Mouse (Mus musculus) ES-E14 (cell line): Measurements from ENCODE around the gene Homer1. TPM values are rescaled to one million over a fixed set of nuclear protein-coding genes. Genes with fewer than 3 reads are reported as not detected.

ENCODE experiments used
- DNase-seq: peaks from one replicate; pipeline ENCODE4 v3.0.0-alpha.2; 2013; ENCODE audit warnings: low read depth, low spot score
- H3K27ac ChIP-seq: 2 replicates; pipeline ENCODE4 v1.5.1; 2012; ENCODE audit warnings: low read depth, mild to moderate bottlenecking, low read length, moderate library complexity, mixed read lengths; ENCODE audit not compliant: poor library complexity, insufficient read depth, severe bottlenecking
- H3K36me3 ChIP-seq: 2 replicates; pipeline ENCODE4 v1.6.1; 2012; ENCODE audit warnings: mild to moderate bottlenecking, low read length, moderate library complexity, mixed read lengths; ENCODE audit not compliant: control insufficient read depth, poor library complexity, insufficient read depth, severe bottlenecking
- H3K4me1 ChIP-seq, 2 experiments: fragments of 150-350 bp in 1 of 2; sonication (generic) in 1 of 2; 2 replicates each; pipeline ENCODE4 v1.6.1; 2012; ENCODE audit warnings: low read length in 2 of 2, mild to moderate bottlenecking in 1 of 2, mixed read lengths in 1 of 2; ENCODE audit not compliant: control insufficient read depth in 2 of 2, insufficient read depth in 2 of 2, poor library complexity in 1 of 2
- H3K4me3 ChIP-seq, 2 experiments: fragments of 150-350 bp in 1 of 2; sonication (generic) in 1 of 2; 2 replicates each; pipeline ENCODE4 v1.5.1; 2012; ENCODE audit warnings: low read length in 2 of 2, low read depth in 1 of 2, mild to moderate bottlenecking in 1 of 2, mixed read lengths in 1 of 2; ENCODE audit not compliant: insufficient read depth in 1 of 2, poor library complexity in 1 of 2, severe bottlenecking in 1 of 2
- H3K9ac ChIP-seq: 2 replicates; pipeline ENCODE4 v1.6.1; 2012; ENCODE audit warnings: low read depth, mild to moderate bottlenecking, low read length, mixed read lengths; ENCODE audit not compliant: poor library complexity, insufficient read depth, severe bottlenecking
- H3K9me3 ChIP-seq: fragments of 150-350 bp; sonication (generic); 2 replicates; pipeline ENCODE4 v1.6.1; 2012; ENCODE audit warnings: low read depth, mild to moderate bottlenecking, low read length; ENCODE audit not compliant: control insufficient read depth, insufficient read depth
- CHD2 ChIP-seq: IDR thresholded peaks from 2 replicates; pipeline ENCODE4 v1.6.1; 2014; ENCODE audit warnings: mild to moderate bottlenecking, low read depth, low read length, inconsistent platforms
- HCFC1 ChIP-seq: IDR thresholded peaks from 2 replicates; pipeline ENCODE4 v1.6.1; 2012; ENCODE audit warnings: low read length, inconsistent platforms, borderline replicate concordance; ENCODE audit not compliant: insufficient read depth
- MAFK ChIP-seq: IDR thresholded peaks from 2 replicates; pipeline ENCODE4 v1.6.1; 2014; ENCODE audit warnings: mild to moderate bottlenecking, low read depth, low read length, inconsistent platforms; ENCODE audit not compliant: insufficient read depth
- ZC3H11A ChIP-seq: IDR thresholded peaks from 2 replicates; pipeline ENCODE4 v1.6.1; 2012; ENCODE audit warnings: low read depth, mild to moderate bottlenecking, inconsistent platforms, low read length, borderline replicate concordance
- ZNF384 ChIP-seq: IDR thresholded peaks from 2 replicates; pipeline ENCODE4 v1.6.1; 2012; ENCODE audit warnings: low read depth, low read length, inconsistent platforms
- in situ Hi-C, 2 experiments: fragments of 600-800 bp; cut with MboI; formaldehyde crosslinking; loops; one replicate each; pipeline ENCODE4 v1.15.1; 2025; ENCODE audit warnings: low sequenced_read_pairs in 2 of 2, inconsistent platforms in 1 of 2; ENCODE audit not compliant: unreplicated experiment in 2 of 2
- total RNA-seq: library from RNA; depleted of rRNA; stranded (reverse); fragments of 300-350 nt; gene quantifications from 2 replicates; pipeline ENCODE4 v1.2.3, GENCODE M21; 2012; rRNA removed

Homer1 gene
- 21.6 and 21.7 TPM in 2 replicates for total RNA-seq

DNA sequence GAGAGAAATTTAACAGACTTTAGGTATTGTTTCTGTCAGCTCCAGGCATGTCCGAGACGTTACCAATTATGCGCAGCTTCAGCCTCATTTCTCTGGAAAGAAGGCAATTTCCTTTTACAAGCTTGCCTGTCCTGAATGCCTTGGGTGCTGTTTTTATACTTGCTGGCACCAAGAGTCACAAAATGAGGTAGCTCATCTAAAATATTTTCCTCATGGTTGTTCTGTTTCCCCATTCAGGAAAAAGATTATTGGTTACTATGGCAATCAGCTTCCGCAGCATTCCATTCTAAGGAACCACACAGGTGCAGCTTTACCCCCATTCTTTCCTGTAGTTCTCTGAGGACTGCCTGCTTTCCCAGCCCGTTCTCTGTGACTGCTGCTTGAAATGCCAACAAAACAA lies at the start of gene Homer1:
Homer1 (plus strand) TSS at position 320 of the 400 bp plus-strand sequence.
- in situ Hi-C loops, result no loop called here
- Histone ChIP-seq H3K9me3 (no peaks in the 10 kb centered on the region), H3K27ac (no peak within 1 kb of the TSS), H3K9ac (no peak within 1 kb of the TSS), H3K4me3 (no peak within 1 kb of the TSS), H3K4me1 (no peaks in the 10 kb centered on the region; a peak in 1 of 4 replicates), H3K36me3 (no peaks in the 10 kb centered on the region)
- no peak for DNase-seq
- TF ChIP-seq ZNF384 (no peak), ZC3H11A (no peak), CHD2 (no peak), HCFC1 (no peak), MAFK (no peak)

DNA sequence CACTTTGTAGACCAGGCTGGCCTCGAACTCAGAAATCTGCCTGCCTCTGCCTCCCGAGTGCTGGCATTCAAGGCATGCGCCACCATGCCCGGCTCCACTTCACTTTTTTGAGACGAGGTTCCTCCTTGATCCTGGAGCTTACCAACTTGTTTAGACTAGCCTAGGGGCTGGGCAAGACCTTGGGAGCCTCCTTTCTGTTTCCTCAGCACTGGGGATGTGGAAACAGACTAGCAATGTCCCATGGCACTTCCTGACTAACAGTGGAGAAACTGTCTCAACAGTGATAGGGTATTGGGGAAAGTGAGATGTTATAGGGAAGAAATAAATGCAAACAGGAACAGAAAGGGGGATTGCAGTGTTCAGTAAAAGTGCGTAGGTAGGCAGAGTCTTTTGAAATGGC lies 47.7 kb upstream of the Homer1 start:
- in situ Hi-C loops, result no loop called here
- Histone ChIP-seq H3K36me3 (no peaks in the 10 kb centered on the region), H3K9me3 (no peaks in the 10 kb centered on the region), H3K9ac (no peak overlapping the region), H3K4me3 (no peak overlapping the region), H3K4me1 (no peaks in the 10 kb centered on the region), H3K27ac (no peak overlapping the region)
- no peak for TF ChIP-seq MAFK
- no peak for TF ChIP-seq ZC3H11A
- TF ChIP-seq ZNF384, result no peak
- no peak for TF ChIP-seq CHD2
- TF ChIP-seq HCFC1, result no peak
- DNase-seq, result no peak

DNA sequence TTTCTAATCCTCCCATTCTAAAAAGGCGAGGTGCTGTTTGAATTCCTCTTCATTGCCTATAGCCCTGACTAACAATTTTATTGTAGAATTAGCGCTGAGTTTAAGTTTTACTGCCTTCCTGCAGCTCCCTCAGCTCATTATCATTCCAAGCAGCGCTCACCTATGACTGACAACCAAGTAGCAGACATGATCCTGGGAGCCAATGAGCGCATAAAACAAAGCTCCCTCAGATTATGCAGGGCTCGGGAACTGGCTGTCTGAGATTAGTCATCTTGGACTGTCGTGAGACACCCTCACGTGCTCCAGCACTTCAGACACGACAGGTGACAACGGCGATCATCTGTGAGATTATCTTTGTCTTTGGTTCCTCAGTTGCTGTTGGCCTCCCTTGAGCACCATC lies 47.3 kb upstream of the Homer1 start:
- in situ Hi-C loops, result no loop called here
- no peak for TF ChIP-seq ZC3H11A
- TF ChIP-seq CHD2, result no peak
- TF ChIP-seq HCFC1, result no peak
- no peak for TF ChIP-seq MAFK
- no peak for TF ChIP-seq ZNF384

DNA sequence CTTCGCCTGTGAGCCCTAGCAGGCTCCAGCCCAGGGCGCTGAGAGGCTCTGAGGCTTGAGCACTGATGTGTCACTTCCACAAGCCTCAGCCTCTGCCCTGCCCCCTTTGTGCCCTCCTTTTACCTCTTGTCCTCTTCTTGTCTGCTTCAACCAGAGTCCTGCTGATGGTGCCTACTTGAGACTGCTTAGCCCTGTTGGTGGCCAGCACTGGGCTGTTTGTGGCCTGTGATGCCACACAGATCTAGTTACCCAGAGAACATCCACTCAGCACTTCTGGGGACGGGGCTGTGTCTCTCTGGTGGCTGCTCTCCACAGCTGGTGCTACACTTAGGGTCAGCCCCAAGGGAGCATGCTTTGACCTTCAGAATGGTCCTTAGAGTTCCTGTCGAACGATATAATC lies 46.5 kb upstream of the Homer1 start:
- no peak for TF ChIP-seq MAFK
- TF ChIP-seq HCFC1, result no peak
- no peak for TF ChIP-seq ZC3H11A
- in situ Hi-C loops, result no loop called here
- no peak for DNase-seq

More for the DNA sequence above, 47.3 kb upstream of the Homer1 start:
- no peak for DNase-seq
- no peak overlapping the region for H3K4me3 ChIP-seq
- H3K9me3 ChIP-seq, result no peaks in the 10 kb centered on the region
- H3K9ac ChIP-seq, result no peak overlapping the region
- no peaks in the 10 kb centered on the region for H3K4me1 ChIP-seq
- H3K36me3 ChIP-seq, result no peaks in the 10 kb centered on the region
- H3K27ac ChIP-seq, result no peak overlapping the region

DNA sequence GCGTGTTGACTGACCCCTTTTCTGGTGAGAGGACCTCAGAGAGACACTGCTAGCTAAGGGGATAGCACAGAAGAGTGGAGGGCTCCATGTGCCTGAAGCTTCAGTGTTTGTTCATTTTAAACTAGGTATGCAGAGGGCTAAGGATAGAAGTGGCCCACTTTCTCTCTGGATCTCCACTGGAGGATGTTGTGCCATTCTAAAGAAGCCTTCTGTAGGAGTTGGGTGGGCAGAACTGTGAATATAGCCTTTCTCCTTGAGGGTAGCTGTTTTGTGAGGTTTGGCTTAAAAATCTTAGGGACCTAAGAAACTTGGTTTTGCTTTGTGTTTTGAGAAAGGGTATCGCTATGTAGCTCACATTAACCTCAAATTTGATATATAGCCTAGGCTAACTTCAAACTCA lies 32.3 kb upstream of the Homer1 start:
- Histone ChIP-seq H3K27ac (no peak overlapping the region), H3K36me3 (no peaks in the 10 kb centered on the region), H3K4me3 (no peak overlapping the region), H3K9me3 (no peaks in the 10 kb centered on the region), H3K4me1 (no peaks in the 10 kb centered on the region), H3K9ac (no peak overlapping the region)
- TF ChIP-seq ZC3H11A, result no peak
- TF ChIP-seq ZNF384, result no peak
- no peak for TF ChIP-seq MAFK
- TF ChIP-seq HCFC1, result no peak
- no peak for TF ChIP-seq CHD2
- in situ Hi-C loops, result no loop called here
- DNase-seq, result no peak

More for the DNA sequence above, 46.5 kb upstream of the Homer1 start:
- no peaks in the 10 kb centered on the region for H3K9me3 ChIP-seq
- H3K4me3 ChIP-seq, result no peak overlapping the region
- no peaks in the 10 kb centered on the region for H3K36me3 ChIP-seq
- no peaks in the 10 kb centered on the region for H3K4me1 ChIP-seq
- no peak overlapping the region for H3K27ac ChIP-seq
- no peak overlapping the region for H3K9ac ChIP-seq
